Mouse (Mus musculus) gastrocnemius, adult 18-20 months (tissue): ENCODE data around the gene Ier5. TPM values are rescaled to one million over a fixed set of nuclear protein-coding genes. Genes with fewer than 3 reads are reported as not detected.

Experiments
- DNase-seq: peaks from one replicate; pipeline ENCODE4 v3.0.0; 2021; ENCODE audit warnings: low spot score
- long read RNA-seq, 2 experiments: library from polyadenylated mRNA; stranded (forward); transcript quantifications; one replicate each; pipeline ENCODE4 v2.0.0; 2021
- total RNA-seq, 2 experiments: library from RNA; stranded (reverse); gene quantifications; 2 replicates each; pipeline ENCODE4 v1.2.3; 2021

Gene Ier5
- 10 to 100 TPM in 1 of 2 experiments, 1 to 10 TPM in 1; 4.7 to 19.4 TPM for total RNA-seq
- long read RNA-seq, experiment 1, transcript Ier5-201 (1 exons, 3,276 nt), result major isoform, 12 of 12 reads
- long read RNA-seq, experiment 1, partial matches to known transcripts, result 0 of 12 reads
- long read RNA-seq, experiment 1, other reads (novel, unspliced or antisense), result 0 of 12 reads
- long read RNA-seq, experiment 2, transcript Ier5-201 (1 exons, 3,276 nt), result major isoform, 9 of 9 reads
- long read RNA-seq, experiment 2, partial matches to known transcripts, result 0 of 9 reads
- long read RNA-seq, experiment 2, other reads (novel, unspliced or antisense), result 0 of 9 reads

DNA sequence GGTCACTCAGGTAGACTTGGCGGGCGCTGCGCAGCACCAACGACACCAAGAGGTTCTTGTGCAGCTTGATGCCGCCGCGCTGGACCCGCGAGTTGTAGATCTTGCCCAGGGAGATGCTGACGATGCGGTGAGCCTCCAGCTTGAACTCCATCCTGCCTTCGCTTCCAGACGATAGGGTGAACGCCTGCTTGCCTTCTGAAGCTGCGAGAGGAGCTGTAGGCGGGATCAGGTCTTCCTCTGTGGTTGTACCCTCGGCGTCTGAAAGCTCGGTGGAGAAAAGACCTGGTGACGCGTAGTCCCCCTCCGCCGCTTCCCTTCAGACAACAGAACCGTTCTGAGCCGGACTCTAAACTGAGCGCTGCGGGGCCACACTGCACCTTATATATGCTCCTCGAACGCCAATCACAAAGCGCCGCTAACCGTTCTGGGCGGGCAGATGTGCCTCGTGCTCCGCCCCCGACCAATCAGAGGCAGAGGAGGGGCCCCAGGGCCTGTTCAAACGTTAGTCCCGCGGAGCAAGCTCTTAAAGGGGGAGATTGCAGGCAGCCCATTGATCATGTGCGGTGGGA is at the start of gene Ier5:
Ier5 (minus strand) TSS at position 357 of the 569 bp plus-strand sequence.
- DNase-seq, result peak; percentile 98

DNA sequence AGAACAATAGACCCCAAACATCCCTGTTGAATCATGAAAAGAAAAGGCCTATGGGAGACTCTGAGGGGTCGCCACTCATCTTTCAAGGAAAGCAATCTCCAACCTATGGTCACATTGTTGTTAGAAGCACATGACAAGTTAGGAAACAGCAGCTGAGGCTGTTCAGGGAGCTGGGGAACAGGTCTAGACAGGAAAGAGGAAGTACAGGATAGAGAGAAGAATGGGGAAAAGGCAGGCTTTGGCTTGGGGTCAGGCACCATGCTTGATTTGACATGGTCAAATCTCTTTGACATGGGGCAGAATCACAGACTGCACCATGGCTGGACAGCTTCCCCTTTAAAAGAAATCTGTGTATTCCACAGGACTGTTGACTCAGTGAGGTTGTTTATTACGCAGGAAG is 47.8 kb upstream of the Ier5 start:
- no peak for DNase-seq

GRCm38 (mm10) chr1:155146572-155146980 is 47.1 kb upstream of the Ier5 start, which contains the start of gene Mr1:
Gene Mr1, minus strand, starts transcription at chr1:155146814.
- DNase-seq, result peak; percentile 53

- DNase-seq, result no peak
Observed at GRCm38 (mm10) chr1:155145620-155146019, 46.2 kb upstream of the Ier5 start.

GRCm38 (mm10) chr1:155140076-155140475 is 40.6 kb upstream of the Ier5 start:
- peak; percentile 85 for DNase-seq

DNA sequence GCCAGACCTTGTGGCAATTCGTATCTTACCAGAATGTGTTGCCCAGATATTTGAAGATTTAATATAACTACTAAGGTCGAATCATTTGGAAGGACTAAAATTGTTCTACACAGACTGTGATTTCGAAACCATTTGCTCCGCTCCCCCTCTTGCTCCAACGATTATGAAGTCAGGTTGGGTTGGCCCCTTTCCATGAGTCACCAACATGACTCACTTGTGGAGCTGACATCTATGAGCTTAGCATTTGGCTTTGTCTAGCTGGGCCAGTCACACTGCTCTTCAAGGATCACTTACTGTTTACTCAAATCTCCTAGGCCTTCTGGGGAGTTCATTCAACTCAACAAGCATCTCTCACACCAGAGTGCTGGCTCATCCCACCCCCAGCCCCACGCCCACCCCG is 39.4 kb upstream of the Ier5 start:
- DNase-seq, result peak; percentile 80

- DNase-seq, result no peak
Observed at GRCm38 (mm10) chr1:155134866-155135265, 35.4 kb upstream of the Ier5 start.

DNA sequence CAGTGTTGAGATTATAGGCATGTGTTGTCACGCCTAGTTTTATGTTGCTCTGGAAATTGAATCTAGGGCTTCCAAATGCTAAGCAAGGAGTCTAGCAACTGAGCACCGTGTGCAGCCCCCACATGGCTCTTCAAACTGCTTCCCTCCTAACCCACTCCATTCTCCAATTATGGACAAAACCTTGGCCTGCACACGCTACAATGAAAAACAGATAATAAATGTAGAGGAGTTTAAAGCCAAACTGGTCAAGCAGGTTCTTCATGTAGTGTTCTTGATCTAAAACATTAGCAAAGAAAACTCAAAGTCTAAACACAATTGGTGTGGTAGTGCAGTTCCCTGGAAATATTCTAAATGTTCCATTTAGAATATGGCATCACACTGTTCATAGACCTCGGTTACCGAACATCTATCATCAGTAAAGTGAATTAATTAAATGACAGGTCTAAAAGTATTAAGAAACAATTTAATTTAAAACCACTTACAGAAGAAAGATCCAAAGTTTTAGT is 28.0 kb upstream of the Ier5 start:
- no peak for DNase-seq

GRCm38 (mm10) chr1:155126716-155127115 is 27.3 kb upstream of the Ier5 start:
- DNase-seq, result peak; percentile 43

- peak; percentile 61 for DNase-seq
Observed at GRCm38 (mm10) chr1:155124397-155124796, 25.0 kb upstream of the Ier5 start.

- DNase-seq, result peak; percentile 92
Observed at GRCm38 (mm10) chr1:155121977-155122939, 22.8 kb upstream of the Ier5 start.

- DNase-seq, result no peak
Observed at GRCm38 (mm10) chr1:155119719-155120118, 20.3 kb upstream of the Ier5 start.

DNA sequence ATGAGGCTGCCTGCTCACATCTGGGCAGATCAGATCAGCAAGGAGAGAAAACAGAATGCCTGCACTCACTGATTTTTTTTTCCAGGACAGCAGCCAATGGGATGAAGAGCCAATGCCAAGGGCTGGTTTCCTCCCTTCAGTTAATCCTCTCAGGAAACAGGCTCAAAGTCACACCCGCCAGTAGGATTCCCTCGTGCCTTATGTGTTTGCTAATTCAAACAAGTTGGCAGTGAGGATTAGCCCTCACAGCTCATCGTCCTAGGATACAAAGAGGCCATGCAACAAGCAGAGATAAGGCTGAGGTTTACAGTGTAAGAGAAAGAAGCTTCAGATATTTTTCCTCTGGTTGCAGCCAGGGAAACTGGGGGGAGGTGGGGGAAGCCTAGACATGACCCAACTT is 14.5 kb upstream of the Ier5 start:
- DNase-seq, result no peak

DNA sequence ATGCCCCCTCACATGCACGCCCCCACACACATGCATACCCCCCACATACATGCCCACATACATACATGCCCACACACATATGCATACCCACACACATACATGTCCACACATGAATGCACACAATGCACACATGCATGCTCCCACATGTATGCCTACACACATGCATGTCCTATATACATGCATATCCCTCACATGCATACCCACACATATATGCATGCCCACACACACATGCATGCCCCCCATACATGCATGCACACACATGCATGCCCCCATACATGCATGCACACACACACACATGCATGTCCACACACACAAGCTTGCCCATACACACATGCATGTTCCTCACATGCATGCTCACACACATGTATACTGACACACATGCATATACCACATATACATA is 13.4 kb upstream of the Ier5 start:
- no peak for DNase-seq

- no peak for DNase-seq
Observed at GRCm38 (mm10) chr1:155112118-155112517, 12.7 kb upstream of the Ier5 start.

DNA sequence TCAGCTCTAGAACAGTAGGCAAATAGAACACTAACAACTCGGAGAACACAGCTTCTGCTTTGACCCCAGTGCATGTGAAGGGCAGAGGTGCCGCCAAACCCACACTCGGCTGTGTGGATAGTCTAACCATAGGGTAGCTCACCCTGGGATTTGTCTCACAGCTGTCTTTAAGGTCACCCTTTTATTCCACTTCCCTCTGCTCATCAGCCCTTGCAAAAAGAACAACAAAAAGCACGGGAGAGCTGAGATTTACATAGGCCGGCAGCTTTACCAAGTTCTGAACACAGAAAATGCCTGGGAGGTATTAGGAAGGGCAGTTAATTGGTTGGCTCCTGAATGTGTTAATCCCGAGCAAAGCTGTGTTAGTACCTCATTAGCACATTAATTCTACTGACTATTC is 12.1 kb upstream of the Ier5 start:
- DNase-seq, result no peak

DNA sequence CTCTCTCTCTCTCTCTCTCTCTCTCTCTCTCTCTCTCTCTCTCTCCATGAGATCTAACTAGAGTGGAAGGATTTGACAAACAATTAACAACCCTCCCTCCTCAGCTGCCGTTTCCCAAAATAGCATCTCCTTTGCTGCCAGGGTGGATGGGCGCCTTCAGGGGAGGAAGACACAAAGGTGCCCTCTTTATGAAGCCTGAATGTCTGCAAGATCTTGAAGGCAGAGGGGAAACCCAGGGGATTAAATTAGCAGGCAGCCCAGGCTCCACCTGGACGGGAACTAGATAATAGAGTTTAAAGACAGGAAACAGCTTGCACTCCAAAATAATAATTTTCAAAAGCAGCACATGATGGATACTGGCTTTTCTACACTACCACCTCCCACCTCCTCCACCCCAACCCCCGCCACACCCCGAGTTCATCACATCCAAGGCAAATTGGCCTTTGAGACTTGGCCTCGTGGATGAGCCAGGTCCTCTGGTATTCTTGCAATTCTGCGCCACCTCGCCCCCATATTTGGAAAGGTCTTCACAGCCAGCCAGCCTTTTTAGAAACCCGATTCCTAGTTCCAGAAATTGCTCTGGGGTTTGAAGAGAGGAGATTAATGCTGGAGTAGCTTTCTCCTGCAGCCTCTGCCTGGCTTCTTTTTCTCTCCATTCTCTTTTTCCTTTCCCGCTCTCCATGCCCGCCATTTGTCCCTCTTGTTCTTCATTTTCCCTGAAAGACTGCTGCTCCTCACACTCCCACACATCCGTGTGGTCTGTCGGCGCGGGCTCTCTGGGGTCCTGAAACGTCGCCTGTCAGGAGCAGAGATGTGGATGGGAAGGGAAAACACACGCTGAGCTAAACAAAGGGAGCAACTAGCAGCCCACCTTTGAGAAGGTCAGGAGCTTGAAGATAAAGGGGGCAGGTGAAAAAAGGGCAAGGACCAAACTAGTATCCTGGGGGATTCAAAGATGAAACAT is 10.2 kb upstream of the Ier5 start:
- DNase-seq, result peak; percentile 57

DNA sequence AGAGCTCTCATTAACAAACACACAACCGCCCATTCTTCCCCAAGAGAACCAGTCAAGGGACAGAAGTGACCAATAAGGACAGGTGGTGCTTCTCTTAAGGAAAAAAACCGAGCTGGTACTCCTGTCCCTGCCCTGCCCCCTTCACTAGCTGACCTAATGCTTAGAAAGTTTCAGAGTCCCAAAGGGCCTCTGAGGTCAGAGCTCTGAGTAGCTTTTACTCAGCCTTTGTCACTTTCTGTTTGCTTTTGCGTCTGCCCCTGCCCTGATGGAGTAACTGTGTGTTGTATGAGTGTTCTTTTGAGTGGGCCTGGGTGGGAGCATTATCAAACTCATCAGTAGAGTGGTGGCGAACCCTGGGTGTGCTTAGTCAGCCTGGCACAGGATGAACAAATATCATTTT is 9.0 kb upstream of the Ier5 start:
- DNase-seq, result no peak

- DNase-seq, result no peak
Observed at GRCm38 (mm10) chr1:155107843-155108242, 8.4 kb upstream of the Ier5 start.

DNA sequence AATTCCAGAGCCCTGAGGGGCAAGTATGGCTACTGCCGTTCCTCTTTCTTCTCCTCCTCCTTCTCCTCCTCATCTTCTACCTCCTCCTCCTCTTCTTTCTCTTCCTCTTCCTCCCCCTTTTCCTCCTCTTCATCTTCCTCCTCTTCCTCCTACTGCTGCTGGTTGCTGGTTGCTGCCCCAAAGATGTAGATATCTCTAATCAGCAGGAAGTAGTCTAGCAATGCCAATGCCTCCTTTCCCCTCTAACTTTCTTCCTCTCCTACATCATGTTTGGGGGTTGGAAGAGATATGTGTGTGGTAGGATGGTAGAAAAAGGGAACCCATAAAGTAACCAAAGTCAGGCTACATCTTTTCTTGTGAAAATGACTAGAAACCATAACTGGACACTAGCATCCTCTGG is 6.9 kb upstream of the Ier5 start:
- no peak for DNase-seq

- DNase-seq, result no peak
Observed at GRCm38 (mm10) chr1:155103991-155104390, 4.6 kb upstream of the Ier5 start.
